Mouse (Mus musculus) MN1 (cell line): ENCODE data around the gene Prr13.

Experiments used
- DNase-seq: peaks from one replicate; pipeline ENCODE4 v3.0.0-alpha.2; 2016; ENCODE audit warnings: low spot score

Gene Prr13

GRCm38 (mm10) chr15:102458904-102459317 is at the start of gene Prr13:
Gene Prr13 (plus strand): TSS chr15:102459028.
- peak; percentile 100 for DNase-seq

GRCm38 (mm10) chr15:102409286-102409685 is 49.5 kb upstream of the Prr13 start:
- DNase-seq, result no peak

GRCm38 (mm10) chr15:102411077-102411476 is 47.8 kb upstream of the Prr13 start:
- DNase-seq, result no peak

- DNase-seq, result no peak
Measured at GRCm38 (mm10) chr15:102413687-102414086, 45.1 kb upstream of the Prr13 start.

GRCm38 (mm10) chr15:102417524-102417923 is 41.3 kb upstream of the Prr13 start:
- no peak for DNase-seq

GRCm38 (mm10) chr15:102420986-102421385 is 37.8 kb upstream of the Prr13 start:
- DNase-seq, result no peak

GRCm38 (mm10) chr15:102421437-102421836 is 37.4 kb upstream of the Prr13 start:
- peak; percentile 92 for DNase-seq

- no peak for DNase-seq
Measured at GRCm38 (mm10) chr15:102423602-102424240, 35.1 kb upstream of the Prr13 start.

GRCm38 (mm10) chr15:102424657-102425056 is 34.2 kb upstream of the Prr13 start:
- no peak for DNase-seq

- no peak for DNase-seq
Measured at GRCm38 (mm10) chr15:102426963-102427362, 31.9 kb upstream of the Prr13 start.

GRCm38 (mm10) chr15:102432046-102432445 is 26.8 kb upstream of the Prr13 start:
- DNase-seq, result no peak

GRCm38 (mm10) chr15:102433173-102433572 is 25.7 kb upstream of the Prr13 start:
- DNase-seq, result no peak

GRCm38 (mm10) chr15:102442490-102442889 is 16.3 kb upstream of the Prr13 start:
- DNase-seq, result peak; percentile 95

- DNase-seq, result no peak
Measured at GRCm38 (mm10) chr15:102445146-102445545, 13.7 kb upstream of the Prr13 start, which contains the start of gene Amhr2. Gene Amhr2 (plus strand): TSS chr15:102445367.

- no peak for DNase-seq
Measured at GRCm38 (mm10) chr15:102446448-102446847, 12.4 kb upstream of the Prr13 start.

- DNase-seq, result no peak
Measured at GRCm38 (mm10) chr15:102449366-102449765, 9.5 kb upstream of the Prr13 start.

GRCm38 (mm10) chr15:102450928-102451327 is 7.9 kb upstream of the Prr13 start:
- DNase-seq, result peak; percentile 88

GRCm38 (mm10) chr15:102451666-102452430 is 7.0 kb upstream of the Prr13 start:
- peak; percentile 87 for DNase-seq

- no peak for DNase-seq
Measured at GRCm38 (mm10) chr15:102455993-102456392, 2.8 kb upstream of the Prr13 start.

GRCm38 (mm10) chr15:102458050-102458736 is 635 bp upstream of the Prr13 start:
- no peak for DNase-seq

GRCm38 (mm10) chr15:102459381-102459780 is 553 bp downstream of the Prr13 start:
- DNase-seq, result no peak

GRCm38 (mm10) chr15:102459847-102460246 is 1.0 kb downstream of the Prr13 start:
- DNase-seq, result no peak

GRCm38 (mm10) chr15:102460409-102460808 is 1.6 kb downstream of the Prr13 start:
- peak; percentile 58 for DNase-seq
